Mouse (Mus musculus): ENCODE data around the gene Cul5.

- TF ChIP-seq EP300 (optimal IDR thresholded peaks at IDR 0.05) (no peak), CTCF (IDR thresholded peaks at IDR 0.05; ENCODE audit: low read depth) (no peak)
These were observed 5.0 kb downstream of the Cul5 start for GRCm38 (mm10) chr9:53664819-53665218.
